Mouse (Mus musculus) erythroblast, adult 5-6 weeks (primary cell): ENCODE measurements around the gene Hdgf. TPM values are rescaled to one million over a fixed set of nuclear protein-coding genes. Genes with fewer than 3 reads are reported as not detected.

Experiments
- ATAC-seq: replicated peaks from 2 replicates; pipeline ENCODE4 v1.8.0; 2016; ENCODE audit warnings: moderate number of reproducible peaks, mild to moderate bottlenecking, moderate TSS enrichment, inconsistent platforms; ENCODE audit not compliant: poor library complexity, low FRiP score, severe bottlenecking
- total RNA-seq, 2 experiments: library from RNA; stranded (forward) in 1 of 2; stranded (reverse) in 1 of 2; fragments of 150-400 nt in 1 of 2; fragments of 200-764, 138-1000 nt in 1 of 2; gene quantifications; 2 replicates each; pipeline versions ENCODE4 v1.2.3 to v1.2.4; 2015 to 2017; ENCODE audit warnings: low replicate concordance in 2 of 2

Gene Hdgf
- total RNA-seq, 2 experiments from 2014 or later = 99.5 to 131 TPM

DNA sequence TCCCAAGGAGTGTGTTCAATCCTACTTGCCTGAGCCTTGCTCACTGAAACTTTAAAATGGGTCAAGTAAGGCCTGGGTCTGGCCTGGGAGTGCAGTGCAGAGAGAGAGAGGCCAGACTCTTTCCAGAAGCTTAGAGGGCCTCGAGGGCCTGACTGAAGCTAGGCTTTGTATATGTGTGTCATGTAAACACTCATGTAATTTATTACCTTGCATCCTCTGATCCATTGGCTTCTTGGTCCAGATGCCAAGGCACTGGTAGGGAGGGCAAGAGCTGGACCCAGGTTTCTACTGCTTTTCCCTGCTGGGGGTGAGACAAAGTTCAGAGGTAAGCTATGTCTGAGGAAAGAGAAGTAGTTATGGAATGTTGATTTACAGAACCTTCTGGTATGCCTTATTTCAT, 1.8 kb downstream of the Hdgf start:
- 0 out of 2 replicates have a peak, but pooled peaks have one; percentile 5 for ATAC-seq

- ATAC-seq = no peak
Measured at GRCm38 (mm10) chr3:87909381-87909780, 3.3 kb downstream of the Hdgf start.

DNA sequence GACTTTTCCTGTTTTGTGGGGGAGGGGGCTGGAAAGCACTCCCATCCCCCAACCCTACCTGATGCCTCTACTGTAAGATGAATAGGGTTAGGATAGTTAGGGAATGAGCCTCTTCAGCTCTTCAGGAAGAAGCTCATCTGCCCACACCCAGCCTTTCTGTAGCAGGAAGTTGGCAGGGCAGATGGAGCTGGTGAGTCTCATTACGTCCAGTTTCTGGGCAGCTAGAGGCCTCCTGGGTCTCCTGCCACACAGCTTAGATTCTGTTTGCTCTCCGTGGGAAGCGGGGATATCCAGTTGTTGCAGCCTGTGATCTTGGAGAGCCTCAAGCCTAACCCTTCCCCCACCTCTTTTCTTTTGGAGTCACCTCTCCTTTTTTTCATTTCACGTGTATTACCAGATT, 3.8 kb downstream of the Hdgf start:
- no peak for ATAC-seq

- 0 out of 2 replicates have a peak, but pooled peaks have one; percentile 41 for ATAC-seq
Measured at GRCm38 (mm10) chr3:87910573-87911141, 4.5 kb downstream of the Hdgf start.

DNA sequence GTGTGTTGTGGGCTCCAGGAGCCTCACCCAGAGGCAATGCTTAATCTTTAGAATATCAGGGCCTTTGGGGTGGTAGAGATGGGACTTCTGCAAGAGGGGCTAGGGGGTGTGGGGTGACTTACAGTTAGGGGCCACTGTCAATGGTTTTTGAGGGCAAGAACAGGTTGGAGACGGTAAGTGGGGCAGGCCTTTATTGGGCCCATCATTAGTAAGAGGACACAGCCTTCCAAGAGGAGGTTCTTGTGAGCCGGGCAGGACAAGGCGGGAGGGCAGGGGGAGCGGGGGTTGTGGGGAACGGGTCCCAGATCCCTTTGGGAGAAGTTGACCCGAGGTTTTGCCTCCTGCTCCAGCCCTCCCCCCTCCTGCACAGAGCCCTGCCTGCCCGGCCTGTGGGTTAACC, 7.4 kb downstream of the Hdgf start:
- no peak for ATAC-seq

DNA sequence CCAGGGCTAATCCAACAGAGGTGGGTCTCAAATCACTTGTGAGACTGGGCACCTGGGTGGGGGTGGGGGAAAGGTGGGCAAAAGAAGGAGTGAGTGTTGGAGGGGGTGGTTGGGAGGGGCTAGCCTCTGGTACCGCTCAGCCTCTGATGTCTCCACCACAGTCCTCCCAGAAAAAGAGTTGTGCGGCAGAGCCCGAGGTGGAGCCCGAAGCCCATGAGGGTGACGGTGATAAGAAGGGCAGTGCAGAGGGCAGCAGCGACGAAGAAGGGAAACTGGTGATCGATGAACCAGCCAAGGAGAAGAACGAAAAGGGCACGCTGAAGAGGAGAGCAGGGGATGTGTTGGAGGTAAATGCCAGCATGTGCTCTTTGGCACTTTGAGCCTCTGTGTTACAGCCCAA, 7.8 kb downstream of the Hdgf start:
- no peak; the same call in 1 of the 2 replicates for ATAC-seq

GRCm38 (mm10) chr3:87916990-87917389, 10.9 kb downstream of the Hdgf start:
- no peak for ATAC-seq

DNA sequence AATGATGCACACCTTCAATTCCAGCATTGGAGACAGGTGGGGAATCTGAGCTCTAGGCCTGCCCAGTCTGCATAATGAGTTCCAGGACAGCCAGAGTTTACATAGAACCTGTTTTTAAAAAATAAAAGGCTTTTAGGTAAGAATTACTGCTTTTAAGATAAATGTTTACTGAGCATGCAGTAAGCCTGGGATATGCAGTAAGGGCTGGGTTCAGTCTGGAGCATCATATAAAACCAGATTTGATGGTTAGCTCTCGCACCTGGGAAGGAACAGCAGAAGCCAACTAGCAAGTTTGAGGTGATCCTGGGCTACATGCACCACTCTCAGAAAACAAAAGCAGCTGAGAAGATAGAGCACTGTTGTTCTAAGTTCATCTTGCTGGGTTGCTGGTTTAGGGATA, 12.4 kb downstream of the Hdgf start:
- no peak for ATAC-seq

DNA sequence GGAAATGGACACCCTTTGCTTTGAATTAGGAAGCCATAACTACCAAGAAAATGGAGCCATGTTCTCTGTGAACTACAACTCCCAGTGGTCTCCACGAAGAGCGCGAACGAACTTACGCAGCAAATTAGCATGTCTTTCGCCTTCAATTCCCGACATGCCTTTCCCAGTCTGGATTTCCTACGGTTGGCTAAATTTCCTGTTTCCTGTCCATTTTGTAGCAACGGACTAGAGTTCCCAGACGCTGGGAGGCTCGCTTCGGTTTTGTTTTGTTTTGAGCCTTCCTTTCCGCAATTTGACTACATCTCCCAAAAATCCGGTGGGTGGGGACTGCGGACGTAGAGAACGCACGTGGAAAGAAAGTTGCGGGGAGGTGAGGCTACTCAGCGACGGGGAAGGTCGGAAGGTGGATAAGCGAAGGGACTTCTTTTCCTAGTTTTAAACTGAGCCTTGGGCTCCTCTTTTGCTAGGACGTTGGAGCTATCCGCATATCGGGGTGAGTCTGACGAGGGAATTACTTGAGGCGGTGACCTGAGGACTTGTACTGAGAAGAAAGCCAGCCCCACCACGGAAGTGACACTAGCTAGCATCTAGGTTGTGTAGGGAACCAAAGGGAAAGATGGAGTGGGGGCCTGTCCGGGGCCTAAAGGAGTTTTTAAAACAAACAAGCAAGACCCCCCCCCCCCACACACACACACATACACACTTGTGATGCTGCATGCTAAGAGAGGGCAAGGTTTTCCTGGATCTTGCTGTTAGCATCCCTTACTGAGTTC, 13.4 kb downstream of the Hdgf start, which contains the start of gene Mrpl24:
Mrpl24 (plus strand) TSS at position 171 of the 773 bp plus-strand sequence.
- peak; percentile 89 for ATAC-seq

DNA sequence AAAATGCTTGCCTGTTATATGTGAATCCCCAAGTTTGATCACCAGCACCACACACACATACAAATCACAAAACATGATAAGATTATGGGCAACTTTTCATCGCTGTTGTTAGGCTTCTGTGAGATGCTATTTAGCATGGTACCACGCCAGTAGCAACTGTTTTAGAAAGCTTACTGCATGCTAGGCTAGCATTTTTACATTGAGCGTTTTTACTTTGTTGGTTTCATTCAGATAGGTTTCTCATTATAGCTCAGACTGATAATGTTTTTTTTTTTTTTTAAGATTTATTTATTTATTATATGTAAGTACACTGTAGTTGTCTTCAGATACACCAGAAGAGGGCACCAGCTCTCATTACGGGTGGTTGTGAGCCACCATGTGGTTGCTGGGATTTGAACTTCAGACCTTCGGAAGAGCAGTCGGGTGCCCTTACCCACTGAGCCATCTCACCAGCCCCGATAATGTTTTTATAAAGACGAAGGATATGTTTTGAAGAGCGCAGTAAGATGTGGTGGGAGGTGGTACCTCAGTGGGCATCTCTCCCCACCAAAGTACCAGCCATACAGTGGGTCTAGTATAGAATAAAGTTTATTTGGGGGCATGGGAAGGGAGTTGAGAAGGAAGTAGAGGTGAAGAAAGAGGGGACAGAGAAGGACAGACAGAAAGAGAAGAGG, 14.3 kb downstream of the Hdgf start:
- ATAC-seq = no peak

GRCm38 (mm10) chr3:87924996-87925395, 18.9 kb downstream of the Hdgf start:
- no peak for ATAC-seq

DNA sequence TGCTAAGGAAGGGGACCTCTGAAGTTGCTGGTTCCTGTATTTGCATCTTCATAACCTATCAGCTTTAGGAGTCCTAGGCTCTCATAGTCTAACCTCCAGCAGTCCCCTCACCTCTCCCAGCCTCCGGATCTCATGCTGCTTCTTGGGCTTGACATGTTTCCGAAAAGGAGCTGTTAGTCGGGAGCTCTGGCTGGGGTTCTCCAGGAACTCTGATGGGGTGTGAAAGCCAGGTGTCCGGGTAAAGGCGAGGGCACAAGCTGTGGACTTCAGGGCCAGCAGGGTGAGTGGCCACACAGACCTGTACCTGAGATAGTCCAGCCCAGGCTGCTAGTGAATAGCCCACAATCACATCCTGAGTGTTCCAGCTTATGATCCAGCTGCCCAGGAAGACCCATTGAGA, 21.3 kb downstream of the Hdgf start:
- no peak for ATAC-seq

DNA sequence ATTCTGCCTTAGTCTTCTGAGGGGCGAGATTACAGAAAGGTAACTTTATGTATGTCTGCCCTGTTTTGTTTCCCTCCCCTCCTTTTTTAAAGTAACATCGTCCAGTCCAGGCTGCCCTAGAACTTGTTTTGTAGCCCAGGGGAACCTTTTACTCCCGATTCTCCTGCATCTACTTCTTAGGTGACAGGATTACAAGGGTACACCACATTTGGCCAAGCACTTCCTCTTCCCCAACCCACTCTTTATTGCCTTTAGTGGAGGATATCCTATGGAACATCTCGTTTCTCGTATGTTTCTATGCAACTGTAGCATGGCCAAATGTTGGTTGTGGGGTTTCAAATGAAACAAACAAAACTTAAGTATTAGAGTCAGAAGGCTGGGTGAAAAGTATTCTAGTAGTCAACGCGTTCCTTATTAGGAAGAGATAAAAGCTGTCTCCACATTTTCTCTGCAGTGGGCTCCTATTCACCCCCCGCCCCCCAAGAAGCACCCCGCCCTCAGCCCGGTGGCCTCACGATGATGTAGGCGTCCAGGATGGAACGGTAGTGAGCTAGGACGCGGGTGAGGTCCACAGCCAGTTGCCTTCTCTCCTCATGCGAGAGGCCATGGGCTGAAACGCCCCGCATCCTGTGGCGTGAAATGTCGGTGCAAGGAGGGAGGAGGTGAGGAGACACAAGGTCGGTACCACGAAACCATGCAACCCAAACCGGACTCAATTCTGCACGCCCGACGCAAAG, 23.4 kb downstream of the Hdgf start:
- ATAC-seq = peak; percentile 59

- ATAC-seq = peak; percentile 91
Measured at GRCm38 (mm10) chr3:87930078-87930795, 24.1 kb downstream of the Hdgf start, which contains the start of the genes Isg20l2 and Rrnad1. Gene Isg20l2 (plus strand): TSS chr3:87930314. Gene Rrnad1 (minus strand): TSS chr3:87930717.

GRCm38 (mm10) chr3:87934026-87934425, 27.9 kb downstream of the Hdgf start:
- ATAC-seq = no peak

DNA sequence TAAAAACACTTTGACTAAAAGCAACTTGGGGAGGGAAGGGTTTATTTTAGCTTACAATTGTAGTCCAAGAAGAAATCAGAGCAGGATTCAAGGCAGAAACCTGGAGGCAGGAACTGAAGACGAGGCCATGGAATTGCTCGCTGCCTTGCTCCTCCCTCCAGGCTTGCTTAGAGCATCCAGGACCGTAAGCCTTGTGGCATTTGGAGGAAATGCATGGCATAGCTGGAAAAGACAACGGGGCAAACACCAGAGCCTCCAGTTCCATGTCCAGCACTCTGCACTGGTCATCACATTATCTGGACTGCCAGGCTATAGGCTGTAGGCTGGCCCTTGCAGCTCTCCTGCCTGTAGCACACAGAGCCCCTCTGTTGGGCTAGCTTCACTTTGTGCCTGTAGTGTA, 28.4 kb downstream of the Hdgf start:
- ATAC-seq = no peak

DNA sequence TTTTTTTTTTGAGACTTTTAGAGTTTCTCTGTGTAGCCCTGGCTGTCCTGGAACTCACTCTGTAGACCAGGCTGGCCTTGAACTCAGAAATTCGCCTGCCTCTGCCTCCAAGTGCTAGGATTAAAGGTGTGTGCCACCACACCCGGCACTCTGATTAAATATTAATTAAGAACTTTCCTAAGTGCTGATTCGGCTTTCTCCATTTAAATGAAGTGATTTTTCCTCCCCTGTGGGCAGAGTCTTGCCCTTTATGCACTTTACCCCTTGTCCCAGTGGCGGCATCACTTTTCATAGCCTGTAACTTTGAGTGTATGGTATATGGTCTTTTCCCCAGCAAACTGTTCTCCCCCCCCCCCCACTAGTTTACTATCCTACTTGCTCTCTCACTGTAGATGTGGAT, 29.1 kb downstream of the Hdgf start:
- no peak for ATAC-seq

DNA sequence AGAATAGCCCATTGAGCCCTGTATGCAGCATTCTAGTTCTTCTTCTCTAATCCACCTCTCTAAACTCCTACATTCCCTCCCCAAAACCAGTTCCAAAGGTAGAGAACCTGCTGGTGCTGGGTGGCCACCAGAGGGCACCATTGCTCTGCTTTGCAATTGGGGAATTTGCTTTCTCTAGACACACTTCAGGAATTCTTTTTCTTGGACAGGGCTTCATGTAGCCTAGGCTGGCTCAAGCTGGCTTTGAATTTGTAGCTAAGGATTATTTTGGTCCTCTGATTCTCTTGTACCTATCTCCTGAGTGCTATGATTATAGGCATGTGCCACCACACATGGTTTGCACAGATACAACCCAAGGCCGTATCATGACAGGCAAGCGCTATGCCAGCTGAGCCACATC, 29.7 kb downstream of the Hdgf start:
- ATAC-seq = peak; percentile 71; the same call in 1 of the 2 replicates

DNA sequence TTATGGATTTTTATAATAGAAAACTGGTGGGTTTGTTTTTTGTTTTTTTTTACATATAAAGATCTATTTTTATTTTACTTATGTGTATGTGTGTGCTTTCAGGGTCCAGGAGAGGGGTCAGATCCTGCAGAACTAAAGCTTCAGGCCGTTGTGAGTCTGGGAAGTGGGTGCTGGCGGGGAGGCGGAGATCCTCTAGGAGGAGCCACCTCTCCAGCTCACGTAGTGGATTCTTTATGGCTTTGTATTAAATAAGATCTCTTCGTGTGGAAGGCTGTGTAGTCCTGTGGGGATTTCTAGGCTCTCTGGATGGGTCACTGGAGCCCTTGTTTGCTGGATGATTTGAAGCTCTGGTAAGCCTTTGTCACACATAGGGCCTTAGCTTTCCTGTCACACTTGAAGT, 34.5 kb downstream of the Hdgf start:
- ATAC-seq = no peak
